Mouse (Mus musculus): Measurements from ENCODE around the gene Fkbp8. TPM values are rescaled to one million over a fixed set of nuclear protein-coding genes. Genes with fewer than 3 reads are reported as not detected.
A peak's percentile ranks its signal among the peaks of the same experiment; 100 is the strongest.
"Not testable (repeated sequence)": the region's sequence is repeated elsewhere in the genome, so short reads cannot be mapped to it uniquely, and the experiment has no call there.

The Fkbp8 gene
- polyA plus RNA-seq, 1 experiment from 2014 or later, result 353 TPM

- peaks cover 44% of the 10 kb centered on the region for H3K27me3 ChIP-seq (replicated peaks)
- H3K4me3 ChIP-seq, result no peak overlapping the region
- H3K9ac ChIP-seq, result no peak overlapping the region
- peaks cover 52% of the 10 kb centered on the region for H3K4me1 ChIP-seq
- peaks cover 20% of the 10 kb centered on the region for H3K36me3 ChIP-seq
- WGBS, result 75% methylated on average over 3 of the region's 3 CpGs
- no peak overlapping the region for H3K27ac ChIP-seq
- H3K9me3 ChIP-seq, result no peaks in the 10 kb centered on the region
- peak overlapping the region; percentile 88; the same call in 1 of the 2 replicates for H3K4me2 ChIP-seq (replicated peaks)
- no peak for ATAC-seq (ENCODE audit: low FRiP score, low read depth)
Observed at GRCm38 (mm10) chr8:70504851-70505250, 22.7 kb upstream of the Fkbp8 start.

DNA sequence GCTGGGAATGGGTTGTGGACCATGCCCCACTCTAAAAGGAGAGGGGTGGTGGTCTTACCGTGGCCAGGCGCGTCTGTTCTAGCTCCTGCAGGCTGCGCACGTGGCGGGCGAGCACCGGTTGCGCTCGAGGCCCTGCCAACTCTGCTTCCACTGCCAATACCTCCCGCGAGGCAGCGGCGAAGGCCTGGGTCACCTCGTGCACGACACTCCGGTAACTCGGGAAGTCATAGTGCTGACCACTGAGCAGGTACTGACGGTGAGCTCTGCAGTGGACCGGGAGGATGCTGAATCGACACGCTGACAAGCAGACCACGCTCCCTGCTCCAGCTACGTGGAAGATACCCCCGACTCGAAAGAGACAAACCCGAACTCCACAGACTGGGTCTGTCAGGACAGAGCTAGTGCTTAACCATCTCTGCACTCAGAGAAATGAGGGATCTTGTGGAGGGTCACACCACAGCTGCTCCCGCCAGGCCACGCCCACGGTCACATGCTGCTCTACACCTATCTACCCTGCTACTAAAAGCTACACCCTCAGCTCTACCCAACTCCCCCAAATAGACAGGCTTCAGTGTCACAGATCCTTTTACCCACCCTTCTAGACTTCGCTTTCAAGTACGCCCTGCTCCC, 21.7 kb upstream of the Fkbp8 start:
- H3K4me3 ChIP-seq, result peak overlapping the region; percentile 79
- H3K9me3 ChIP-seq, result no peaks in the 10 kb centered on the region
- peaks cover 20% of the 10 kb centered on the region for H3K36me3 ChIP-seq
- H3K9ac ChIP-seq, result peak overlapping the region; percentile 89
- H3K4me1 ChIP-seq, result peaks cover 52% of the 10 kb centered on the region
- peak overlapping the region; percentile 77; the same call in 1 of the 2 replicates for H3K27ac ChIP-seq
- peaks cover 34% of the 10 kb centered on the region for H3K27me3 ChIP-seq (replicated peaks)
- peak overlapping the region; percentile 88 for H3K4me2 ChIP-seq (replicated peaks)
- WGBS, result 39% methylated on average over 32 of the region's 32 CpGs
- peak; percentile 27 for ATAC-seq (ENCODE audit: low FRiP score, low read depth)

GRCm38 (mm10) chr8:70506328-70507026, 21.0 kb upstream of the Fkbp8 start, which contains the start of gene Rex1bd:
Gene Rex1bd (minus strand): TSS chr8:70506752.
- H3K36me3 ChIP-seq, result peaks cover 20% of the 10 kb centered on the region
- no peaks in the 10 kb centered on the region for H3K9me3 ChIP-seq
- peak; percentile 81 for ATAC-seq (ENCODE audit: low FRiP score, low read depth)
- WGBS, result 2% methylated on average over 40 of the region's 40 CpGs
- H3K27ac ChIP-seq, result peak within 1 kb of the TSS; percentile 77; the same call in 1 of the 2 replicates
- H3K4me1 ChIP-seq, result peaks cover 56% of the 10 kb centered on the region
- H3K4me3 ChIP-seq, result peak within 1 kb of the TSS; percentile 79
- peaks cover 27% of the 10 kb centered on the region for H3K27me3 ChIP-seq (replicated peaks)
- H3K9ac ChIP-seq, result peak within 1 kb of the TSS; percentile 89
- peak within 1 kb of the TSS; percentile 88 for H3K4me2 ChIP-seq (replicated peaks)

DNA sequence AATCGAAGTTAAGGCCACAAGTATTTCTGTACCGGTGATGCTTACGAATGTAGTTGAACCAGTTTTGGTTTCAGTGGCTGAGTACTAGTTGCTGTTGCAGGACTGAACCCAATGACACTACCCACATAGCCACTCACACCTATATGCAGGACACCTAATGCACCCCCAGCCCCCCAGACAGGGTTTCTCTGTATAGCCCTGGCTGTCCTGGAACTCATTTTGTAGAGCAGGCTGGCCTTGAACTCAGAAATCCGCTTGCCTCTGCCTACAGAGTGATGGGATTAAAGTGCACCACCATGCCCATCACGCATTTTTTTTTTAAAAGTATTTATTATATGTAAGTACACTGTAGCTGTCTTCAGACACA, 20.5 kb upstream of the Fkbp8 start:
- 61% methylated on average over 5 of the region's 5 CpGs for WGBS
- H3K36me3 ChIP-seq, result peaks cover 20% of the 10 kb centered on the region
- peaks cover 22% of the 10 kb centered on the region for H3K27me3 ChIP-seq (replicated peaks)
- H3K9me3 ChIP-seq, result no peaks in the 10 kb centered on the region
- H3K9ac ChIP-seq, result no peak overlapping the region
- H3K4me2 ChIP-seq (replicated peaks), result 0 out of 2 replicates have a peak overlapping the region, but pooled peaks have one; percentile 88
- peaks cover 55% of the 10 kb centered on the region for H3K4me1 ChIP-seq
- no peak overlapping the region for H3K4me3 ChIP-seq
- no peak overlapping the region for H3K27ac ChIP-seq
- ATAC-seq (ENCODE audit: low FRiP score, low read depth), result no peak

- no peaks in the 10 kb centered on the region for H3K27me3 ChIP-seq (replicated peaks)
- WGBS, result 15% methylated on average over 25 of the region's 25 CpGs
- no peak for ATAC-seq (ENCODE audit: low FRiP score, low read depth)
- peak overlapping the region; percentile 90 for H3K4me2 ChIP-seq (replicated peaks)
- peak overlapping the region; percentile 98 for H3K4me3 ChIP-seq
- H3K27ac ChIP-seq, result no peak overlapping the region
- peaks cover 40% of the 10 kb centered on the region for H3K4me1 ChIP-seq
- H3K36me3 ChIP-seq, result peaks cover 37% of the 10 kb centered on the region
- peak overlapping the region; percentile 97 for H3K9ac ChIP-seq
- H3K9me3 ChIP-seq, result no peaks in the 10 kb centered on the region
Observed at GRCm38 (mm10) chr8:70509281-70509952, 18.1 kb upstream of the Fkbp8 start.

GRCm38 (mm10) chr8:70510228-70510915, 17.2 kb upstream of the Fkbp8 start, which contains the start of gene Uba52:
Gene Uba52 (minus strand): TSS chr8:70510801.
- 1% methylated on average over 73 of the region's 74 CpGs for WGBS
- Histone ChIP-seq H3K36me3 (peaks cover 38% of the 10 kb centered on the region), H3K9me3 (no peaks in the 10 kb centered on the region), H3K4me3 (peak within 1 kb of the TSS; percentile 98), H3K4me1 (peaks cover 31% of the 10 kb centered on the region), H3K9ac (peak within 1 kb of the TSS; percentile 97), H3K27me3 (replicated peaks) (no peaks in the 10 kb centered on the region), H3K4me2 (replicated peaks) (peak within 1 kb of the TSS; percentile 90), H3K27ac (peak within 1 kb of the TSS; percentile 85)
- ATAC-seq (ENCODE audit: low FRiP score, low read depth), result peak; percentile 77

DNA sequence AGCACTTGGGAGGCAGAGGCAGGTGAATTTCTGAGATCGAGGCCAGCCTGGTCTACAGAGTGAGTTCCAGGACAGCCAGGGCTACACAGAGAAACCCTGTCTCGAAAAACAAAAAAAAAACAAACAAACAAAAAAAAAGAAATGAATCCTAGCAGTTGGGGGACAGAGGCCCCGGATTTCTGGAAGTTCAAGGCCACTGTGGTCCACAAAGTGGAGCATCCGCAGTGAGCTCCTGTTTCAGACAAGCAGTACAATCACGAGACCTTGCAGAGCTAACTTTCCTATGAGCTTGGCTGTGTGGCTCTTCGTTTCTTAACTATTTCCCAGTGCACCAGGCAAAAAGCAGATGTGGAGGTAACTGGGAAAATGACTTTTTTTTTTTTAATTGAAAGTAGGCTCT, 16.4 kb upstream of the Fkbp8 start:
- Histone ChIP-seq H3K4me3 (peak overlapping the region; percentile 98), H3K4me2 (replicated peaks) (peak overlapping the region; percentile 90), H3K4me1 (peaks cover 23% of the 10 kb centered on the region), H3K9ac (0 out of 2 replicates have a peak overlapping the region, but pooled peaks have one; percentile 97), H3K36me3 (peaks cover 44% of the 10 kb centered on the region)
- not testable (repeated sequence) for H3K9me3 ChIP-seq; ATAC-seq (ENCODE audit: low FRiP score, low read depth); H3K27ac ChIP-seq; H3K27me3 ChIP-seq (replicated peaks)
- 84% methylated on average over 6 of the region's 6 CpGs for WGBS

- Histone ChIP-seq H3K4me3 (no peak overlapping the region), H3K4me1 (peaks cover 21% of the 10 kb centered on the region), H3K27ac (no peak overlapping the region), H3K4me2 (replicated peaks) (peak overlapping the region; percentile 90; the same call in 1 of the 2 replicates), H3K9ac (no peak overlapping the region), H3K9me3 (no peaks in the 10 kb centered on the region), H3K36me3 (peaks cover 49% of the 10 kb centered on the region), H3K27me3 (replicated peaks) (no peaks in the 10 kb centered on the region)
- 99% methylated on average over 2 of the region's 2 CpGs for WGBS
- no peak for ATAC-seq (ENCODE audit: low FRiP score, low read depth)
Observed at GRCm38 (mm10) chr8:70511770-70512169, 15.8 kb upstream of the Fkbp8 start.

DNA sequence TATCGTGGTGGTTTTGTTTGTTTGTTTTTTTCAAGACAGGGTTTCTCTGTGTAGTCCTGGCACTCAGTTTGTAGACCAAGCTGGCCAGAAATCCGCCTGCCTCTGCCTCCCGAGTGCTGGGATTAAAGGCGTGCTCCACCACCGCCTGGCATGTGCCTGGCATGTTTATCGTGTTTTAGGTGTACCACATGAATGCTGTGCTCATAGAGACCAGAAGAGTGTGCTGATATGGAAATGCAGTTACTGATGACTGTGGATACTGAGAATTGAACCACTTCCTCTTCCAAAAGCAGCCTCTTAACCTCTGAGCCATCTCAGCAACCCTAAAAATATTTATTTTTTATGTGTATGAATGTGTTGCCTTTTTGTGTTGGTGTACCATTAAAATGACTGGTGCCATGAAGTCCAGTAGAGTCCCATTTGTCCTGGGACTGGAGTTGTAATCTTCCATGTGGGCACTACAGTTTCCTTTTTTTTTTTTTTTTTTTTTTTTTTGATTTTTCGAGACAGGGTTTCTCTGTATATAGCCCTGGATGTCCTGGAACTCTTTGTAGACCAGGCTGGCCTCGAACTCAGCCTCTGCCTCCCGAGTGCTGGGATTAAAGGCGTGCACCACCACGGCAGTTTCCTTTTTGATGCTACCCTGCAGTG, 15.1 kb upstream of the Fkbp8 start:
- Histone ChIP-seq H3K9me3 (no peaks in the 10 kb centered on the region), H3K27ac (no peak overlapping the region), H3K4me3 (no peak overlapping the region), H3K36me3 (peaks cover 45% of the 10 kb centered on the region), H3K4me1 (peaks cover 18% of the 10 kb centered on the region), H3K27me3 (replicated peaks) (no peaks in the 10 kb centered on the region), H3K4me2 (replicated peaks) (no peak overlapping the region), H3K9ac (no peak overlapping the region)
- ATAC-seq (ENCODE audit: low FRiP score, low read depth), result no peak
- WGBS, result 97% methylated on average over 11 of the region's 11 CpGs

DNA sequence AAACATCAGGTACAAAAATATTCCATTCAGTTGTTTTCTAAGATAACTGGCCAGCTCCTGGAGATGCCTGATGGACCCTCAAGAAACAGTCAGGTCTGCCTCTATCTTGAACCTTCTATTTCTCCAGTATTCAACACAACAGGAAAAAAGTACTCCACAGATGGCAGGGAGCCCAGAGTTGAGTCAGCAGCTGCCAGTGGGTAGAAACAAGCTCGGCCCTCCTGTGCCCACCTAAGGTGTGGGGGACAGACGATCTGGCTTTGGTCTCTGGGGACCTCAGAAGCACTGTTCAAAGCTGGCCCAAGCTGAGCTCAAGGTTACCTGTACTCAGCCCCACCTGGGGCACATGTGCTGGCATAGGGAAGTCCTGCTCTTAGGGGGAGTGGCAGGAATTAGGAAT, 14.1 kb upstream of the Fkbp8 start:
- H3K9ac ChIP-seq, result no peak overlapping the region
- peaks cover 17% of the 10 kb centered on the region for H3K4me1 ChIP-seq
- no peak overlapping the region for H3K27ac ChIP-seq
- H3K36me3 ChIP-seq, result peaks cover 44% of the 10 kb centered on the region
- no peaks in the 10 kb centered on the region for H3K9me3 ChIP-seq
- no peak overlapping the region for H3K4me2 ChIP-seq (replicated peaks)
- ATAC-seq (ENCODE audit: low FRiP score, low read depth), result no peak
- WGBS, result 92% methylated on average over 2 of the region's 2 CpGs
- no peaks in the 10 kb centered on the region for H3K27me3 ChIP-seq (replicated peaks)
- no peak overlapping the region for H3K4me3 ChIP-seq

DNA sequence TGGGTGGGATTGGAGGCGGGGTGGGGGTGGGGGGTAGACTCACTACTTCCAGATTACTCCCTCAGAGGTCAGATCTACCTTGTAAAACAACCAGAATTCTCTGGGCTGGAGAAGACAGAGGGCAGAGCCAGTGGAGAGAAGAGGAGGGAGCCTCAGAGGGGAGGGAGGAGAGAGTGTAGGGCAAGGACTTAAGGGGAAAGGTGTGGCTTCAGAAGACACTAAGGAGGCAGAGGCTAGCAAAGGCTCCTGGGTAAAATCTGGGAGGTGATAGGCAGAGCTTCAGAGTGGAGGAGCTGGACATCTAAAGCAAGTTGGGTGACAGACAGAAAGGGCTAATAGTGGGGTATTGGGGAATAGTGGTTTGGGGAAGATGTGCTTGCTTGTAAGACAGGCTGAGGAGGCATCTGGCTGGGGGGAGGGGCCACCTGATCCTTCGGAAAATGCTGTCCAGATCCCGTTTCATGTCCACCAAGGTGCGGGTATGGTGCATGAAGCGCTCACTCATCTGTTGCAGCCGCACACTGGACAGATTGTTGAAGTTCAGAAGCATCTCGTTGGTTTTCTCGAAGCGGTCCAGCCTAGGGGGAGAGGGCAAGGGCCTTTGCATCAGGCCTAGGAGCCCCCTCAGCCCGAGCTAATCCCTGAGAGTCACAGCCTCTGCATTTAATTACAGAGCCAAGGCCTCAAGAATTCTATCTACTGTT, 9.4 kb upstream of the Fkbp8 start:
- Histone ChIP-seq H3K4me3 (no peak overlapping the region), H3K27ac (no peak overlapping the region), H3K27me3 (replicated peaks) (no peaks in the 10 kb centered on the region), H3K9ac (no peak overlapping the region), H3K36me3 (peaks cover 44% of the 10 kb centered on the region), H3K4me2 (replicated peaks) (no peak overlapping the region), H3K9me3 (no peaks in the 10 kb centered on the region), H3K4me1 (peaks cover 9% of the 10 kb centered on the region; the same call in 1 of the 2 replicates)
- ATAC-seq (ENCODE audit: low FRiP score, low read depth), result no peak
- WGBS, result 83% methylated on average over 10 of the region's 10 CpGs

All from neural tube, embryonic 12.5 days (tissue).